Mouse (Mus musculus) hindbrain, embryonic 14.5 days (tissue): Measurements from ENCODE around the gene Rab37. TPM values are rescaled to one million over a fixed set of nuclear protein-coding genes. Genes with fewer than 3 reads are reported as not detected.

ENCODE experiments used
- ATAC-seq: fragments of 200-750 bp; cut with Nextera tagmentation; 2 replicates; pipeline ENCODE4 v1.8.0; 2017; ENCODE audit warnings: moderate number of reproducible peaks, mild to moderate bottlenecking, moderate TSS enrichment, moderate library complexity; ENCODE audit not compliant: low FRiP score
- DNase-seq: peaks from one replicate; pipeline ENCODE4 v3.0.0-alpha.2; 2015; ENCODE audit warnings: low spot score
- H3K27ac ChIP-seq: fragments of 300-500 bp; sonication (generic); 2 replicates; pipeline ENCODE4 v1.5.1; 2014; ENCODE audit warnings: mild to moderate bottlenecking, moderate library complexity
- H3K27me3 ChIP-seq: fragments of 300-500 bp; sonication (generic); 2 replicates; pipeline ENCODE4 v1.6.1; 2014; ENCODE audit warnings: mild to moderate bottlenecking, low read length, mixed read lengths; ENCODE audit not compliant: control insufficient read depth, insufficient read depth
- H3K36me3 ChIP-seq: fragments of 300-500 bp; sonication (generic); replicated peaks from 2 replicates; pipeline ENCODE4 v1.6.1; 2014; ENCODE audit not compliant: control insufficient read depth, insufficient read depth
- H3K4me1 ChIP-seq: fragments of 300-500 bp; sonication (generic); replicated peaks from 2 replicates; pipeline ENCODE4 v1.6.1; 2014; ENCODE audit warnings: antibody characterized with exemption, low read length, mixed read lengths; ENCODE audit not compliant: control insufficient read depth, insufficient read depth
- H3K4me2 ChIP-seq: fragments of 300-500 bp; sonication (generic); replicated peaks from 2 replicates; pipeline ENCODE4 v1.6.1; 2014; ENCODE audit warnings: mild to moderate bottlenecking, moderate library complexity
- H3K4me3 ChIP-seq: fragments of 300-500 bp; sonication (generic); replicated peaks from 2 replicates; pipeline ENCODE4 v1.5.1; 2014; ENCODE audit warnings: mild to moderate bottlenecking, low read length
- H3K9ac ChIP-seq: fragments of 300-500 bp; sonication (generic); 2 replicates; pipeline ENCODE4 v1.6.1; 2014
- H3K9me3 ChIP-seq: fragments of 300-500 bp; sonication (generic); 2 replicates; pipeline ENCODE4 v1.6.1; 2016; ENCODE audit warnings: low read length; ENCODE audit not compliant: control insufficient read depth
- WGBS: fragments of 180-500 bp; shearing (Covaris S2); extraction: QIAGEN DNeasy Blood & Tissue Kit; methylation state at CpG from one replicate; pipeline ENCODE4 v1.1.7; 2014; 5-methylcytosine and 5-hydroxymethylcytosine counted together
- polyA plus RNA-seq: library from polyadenylated mRNA; unstranded; fragments of >200 nt; fragmentation: Nextera tagmentation; extraction: Ambion mirVana; gene quantifications from 2 replicates; pipeline ENCODE4 v1.2.1, GENCODE M21; 2014

Gene Rab37
- polyA plus RNA-seq, 1 experiment from 2014 or later = 0.66 TPM

DNA sequence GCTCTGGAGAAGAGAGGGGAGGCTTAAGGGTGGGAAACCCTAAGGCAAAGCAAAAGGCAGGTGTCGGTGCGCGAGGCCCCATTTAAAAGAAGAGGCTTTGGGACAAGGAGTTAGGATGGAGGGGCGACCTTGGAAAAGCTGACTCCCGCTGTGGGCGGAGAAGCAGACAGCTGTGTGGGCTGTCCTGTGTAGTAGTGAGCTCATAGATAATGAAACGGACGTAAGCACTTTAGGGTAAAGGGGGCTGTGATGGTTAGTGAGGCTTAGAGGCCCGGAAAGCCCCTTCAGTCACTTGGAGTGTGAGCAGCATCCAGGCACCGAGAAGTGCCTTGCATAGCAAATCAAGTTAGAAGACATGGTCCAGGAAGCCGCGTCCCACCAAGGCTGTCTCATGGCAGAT, 96.5 kb downstream of the Rab37 start, which contains the start of gene Nat9:
Gene Nat9, minus strand, starts transcription at position 167 of the 400 bp plus-strand sequence.
- no peaks in the 10 kb centered on the region for H3K27me3 ChIP-seq
- H3K9me3 ChIP-seq = no peaks in the 10 kb centered on the region
- ATAC-seq = peak; percentile 18; the same call in 1 of the 2 replicates
- no peak for DNase-seq
- peaks cover 16% of the 10 kb centered on the region for H3K4me1 ChIP-seq
- peak within 1 kb of the TSS; percentile 76 for H3K27ac ChIP-seq
- peak within 1 kb of the TSS; percentile 60 for H3K9ac ChIP-seq
- peak within 1 kb of the TSS; percentile 54 for H3K4me2 ChIP-seq
- WGBS = 10% methylated on average over 12 of the region's 12 CpGs
- H3K4me3 ChIP-seq = peak within 1 kb of the TSS; percentile 61
- H3K36me3 ChIP-seq = peaks cover 25% of the 10 kb centered on the region

DNA sequence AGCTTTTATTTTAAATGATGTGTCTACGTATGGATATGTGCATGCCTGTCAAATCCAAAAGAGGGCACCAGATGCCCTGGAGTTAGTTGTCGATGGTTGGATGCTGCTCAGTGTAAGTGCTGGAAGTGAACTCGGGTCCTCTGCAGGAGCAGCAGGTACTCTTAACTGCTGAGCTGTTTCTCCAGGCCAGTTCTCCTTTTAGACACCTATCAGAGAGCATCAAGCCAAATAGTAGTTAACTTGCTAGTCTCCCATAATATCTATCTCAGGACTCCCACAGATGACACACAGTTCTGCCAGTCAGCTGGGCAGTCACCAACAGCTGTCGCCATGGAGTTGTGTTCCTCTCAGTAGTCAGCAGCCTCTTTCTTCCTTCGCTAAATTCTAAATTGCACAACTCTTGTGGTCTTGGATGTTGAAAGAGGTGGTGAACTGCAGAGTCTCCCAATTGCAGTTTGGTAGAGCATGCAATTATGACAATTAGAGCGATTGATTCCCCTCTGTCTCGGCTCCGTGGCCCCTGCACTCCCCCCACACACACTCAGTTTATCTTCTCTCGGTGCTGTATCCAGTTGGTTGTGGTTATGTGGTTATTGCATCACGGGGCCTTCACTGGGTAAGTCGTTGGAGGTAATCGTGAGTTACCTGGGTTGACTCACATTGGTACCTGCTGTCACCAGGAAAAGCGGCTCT, 97.5 kb downstream of the Rab37 start:
- Histone ChIP-seq H3K4me3 (no peak overlapping the region; the same call in 1 of the 2 replicates), H3K4me2 (no peak overlapping the region), H3K4me1 (peaks cover 16% of the 10 kb centered on the region), H3K9ac (no peak overlapping the region), H3K9me3 (no peaks in the 10 kb centered on the region), H3K27ac (no peak overlapping the region), H3K27me3 (no peaks in the 10 kb centered on the region), H3K36me3 (peaks cover 25% of the 10 kb centered on the region)
- WGBS = 90% methylated on average over 13 of the region's 13 CpGs
- DNase-seq (no peak), ATAC-seq (no peak)

DNA sequence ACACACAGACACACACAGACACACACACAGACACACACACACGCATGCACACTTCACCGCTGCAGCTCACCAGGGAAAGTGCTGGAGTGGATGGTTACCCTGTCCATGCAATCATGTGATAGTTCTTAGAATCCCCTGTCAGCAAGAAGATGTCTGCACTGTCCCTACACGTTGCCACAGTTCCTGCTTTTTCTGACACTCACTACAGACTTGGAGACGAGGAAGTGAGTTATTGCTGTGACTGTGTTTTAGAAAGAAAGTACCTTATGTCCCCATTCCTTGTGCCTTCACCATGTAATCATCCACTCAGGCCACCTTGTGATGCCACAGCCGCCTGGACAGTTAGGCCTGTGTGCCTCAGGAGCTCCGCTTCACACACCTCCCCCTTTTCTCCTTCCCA, 98.1 kb downstream of the Rab37 start:
- H3K4me1 ChIP-seq = peaks cover 16% of the 10 kb centered on the region
- H3K9me3 ChIP-seq = no peaks in the 10 kb centered on the region
- no peak for DNase-seq
- H3K27me3 ChIP-seq = no peaks in the 10 kb centered on the region
- no peak overlapping the region for H3K9ac ChIP-seq
- no peak overlapping the region for H3K4me3 ChIP-seq
- ATAC-seq = no peak
- 95% methylated on average over 6 of the region's 6 CpGs for WGBS
- H3K4me2 ChIP-seq = no peak overlapping the region
- no peak overlapping the region for H3K27ac ChIP-seq
- peaks cover 25% of the 10 kb centered on the region for H3K36me3 ChIP-seq

DNA sequence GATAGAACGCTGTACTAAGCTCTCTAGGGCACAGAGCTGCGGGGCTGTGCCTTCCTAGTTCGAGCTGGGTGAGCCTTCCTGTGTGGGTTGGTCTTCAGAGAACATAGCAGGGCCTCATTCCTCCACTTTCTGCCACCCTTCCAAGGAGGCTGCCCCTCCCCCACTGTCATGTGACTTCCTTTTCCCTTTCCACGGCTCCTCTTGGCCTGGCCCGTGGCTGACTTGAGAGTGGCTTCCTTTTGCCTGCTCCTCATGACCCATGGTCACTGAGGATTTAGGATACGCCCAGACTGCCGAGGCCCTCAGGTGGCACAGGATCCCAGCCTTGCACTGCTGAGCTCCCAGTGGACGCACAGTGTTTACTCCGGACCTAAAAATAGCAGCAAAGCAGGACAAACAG, 100.9 kb downstream of the Rab37 start:
- no peak overlapping the region for H3K27ac ChIP-seq
- DNase-seq = no peak
- H3K9me3 ChIP-seq = no peaks in the 10 kb centered on the region
- H3K27me3 ChIP-seq = no peaks in the 10 kb centered on the region
- H3K4me3 ChIP-seq = no peak overlapping the region
- 74% methylated on average over 9 of the region's 9 CpGs for WGBS
- H3K4me1 ChIP-seq = peaks cover 7% of the 10 kb centered on the region
- no peak overlapping the region for H3K9ac ChIP-seq
- ATAC-seq = no peak
- peaks cover 33% of the 10 kb centered on the region for H3K36me3 ChIP-seq
- H3K4me2 ChIP-seq = no peak overlapping the region

DNA sequence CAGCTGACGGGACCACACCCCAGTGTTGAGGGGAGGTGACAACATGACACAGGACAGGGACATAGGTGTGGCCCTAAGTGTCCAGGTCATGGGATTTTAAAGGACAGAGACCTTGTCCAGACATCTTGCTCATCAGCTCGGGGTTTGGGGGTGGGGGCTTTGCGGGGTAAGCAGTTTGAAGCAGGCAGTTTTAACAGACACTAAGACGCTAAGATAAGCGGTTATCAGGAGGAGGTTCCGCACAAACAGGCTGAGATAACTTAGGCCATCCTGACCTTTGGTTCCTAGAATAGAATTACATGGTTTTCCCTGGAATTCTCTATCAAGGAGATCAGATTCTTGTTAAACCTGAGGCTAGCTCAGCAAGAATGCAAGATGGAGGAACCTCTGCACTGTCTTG, 103.5 kb downstream of the Rab37 start:
- no peak for DNase-seq
- no peaks in the 10 kb centered on the region for H3K9me3 ChIP-seq
- no peaks in the 10 kb centered on the region for H3K4me1 ChIP-seq
- H3K27ac ChIP-seq = no peak overlapping the region
- no peak overlapping the region for H3K4me2 ChIP-seq
- WGBS = 92% methylated on average over 6 of the region's 6 CpGs
- no peaks in the 10 kb centered on the region for H3K27me3 ChIP-seq
- no peak overlapping the region for H3K4me3 ChIP-seq
- peaks cover 39% of the 10 kb centered on the region for H3K36me3 ChIP-seq
- H3K9ac ChIP-seq = no peak overlapping the region
- ATAC-seq = no peak

DNA sequence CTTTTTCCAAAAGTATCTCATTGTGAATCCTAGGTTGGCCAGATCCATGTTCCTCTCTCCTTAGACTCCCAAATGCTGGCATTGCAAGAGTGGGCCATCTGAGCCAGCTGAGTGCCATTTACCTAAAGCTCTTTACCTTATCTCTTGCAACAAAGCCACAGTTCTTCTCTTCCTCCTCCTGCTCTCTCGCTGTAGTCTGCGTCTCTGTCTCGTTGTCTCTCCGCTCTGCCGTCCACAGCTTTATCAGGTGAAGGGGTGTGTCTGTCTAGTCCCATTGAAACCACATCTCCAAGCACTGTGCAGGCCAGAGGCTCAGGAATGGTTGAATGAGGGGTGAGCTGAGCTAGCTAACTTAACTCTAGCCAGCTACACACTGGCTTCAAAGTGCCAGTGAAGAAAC, 104.7 kb downstream of the Rab37 start:
- Histone ChIP-seq H3K9me3 (no peaks in the 10 kb centered on the region), H3K27me3 (no peaks in the 10 kb centered on the region), H3K4me2 (no peak overlapping the region), H3K9ac (no peak overlapping the region), H3K4me1 (no peaks in the 10 kb centered on the region), H3K4me3 (no peak overlapping the region), H3K27ac (no peak overlapping the region), H3K36me3 (peaks cover 39% of the 10 kb centered on the region)
- WGBS = 94% methylated on average over 5 of the region's 5 CpGs
- ATAC-seq (no peak), DNase-seq (no peak)

DNA sequence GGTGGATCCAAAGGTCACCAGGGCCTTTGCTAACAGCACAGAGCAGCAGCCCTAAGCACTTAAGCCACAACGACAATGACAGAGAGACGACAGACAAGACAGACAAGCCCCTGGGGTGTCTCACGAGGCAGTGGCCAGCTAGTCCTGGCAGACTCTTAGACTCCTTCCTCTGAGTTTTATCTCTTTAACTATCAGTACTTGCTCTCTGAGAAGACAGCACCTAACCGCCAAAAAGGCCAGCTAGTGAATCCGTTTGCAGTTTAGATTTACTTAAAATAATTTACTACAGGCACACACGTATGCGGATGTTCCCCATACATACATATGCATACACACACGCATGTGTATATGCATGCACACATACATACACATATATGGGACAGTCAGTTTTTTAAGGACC, 106.3 kb downstream of the Rab37 start:
- H3K4me1 ChIP-seq = no peaks in the 10 kb centered on the region
- H3K9me3 ChIP-seq = no peaks in the 10 kb centered on the region
- no peaks in the 10 kb centered on the region for H3K27me3 ChIP-seq
- WGBS = 80% methylated on average over 8 of the region's 8 CpGs
- H3K36me3 ChIP-seq = peaks cover 35% of the 10 kb centered on the region
- DNase-seq = no peak
- no peak for ATAC-seq
- no peak overlapping the region for H3K27ac ChIP-seq
- H3K4me3 ChIP-seq = no peak overlapping the region
- no peak overlapping the region for H3K4me2 ChIP-seq
- H3K9ac ChIP-seq = no peak overlapping the region

DNA sequence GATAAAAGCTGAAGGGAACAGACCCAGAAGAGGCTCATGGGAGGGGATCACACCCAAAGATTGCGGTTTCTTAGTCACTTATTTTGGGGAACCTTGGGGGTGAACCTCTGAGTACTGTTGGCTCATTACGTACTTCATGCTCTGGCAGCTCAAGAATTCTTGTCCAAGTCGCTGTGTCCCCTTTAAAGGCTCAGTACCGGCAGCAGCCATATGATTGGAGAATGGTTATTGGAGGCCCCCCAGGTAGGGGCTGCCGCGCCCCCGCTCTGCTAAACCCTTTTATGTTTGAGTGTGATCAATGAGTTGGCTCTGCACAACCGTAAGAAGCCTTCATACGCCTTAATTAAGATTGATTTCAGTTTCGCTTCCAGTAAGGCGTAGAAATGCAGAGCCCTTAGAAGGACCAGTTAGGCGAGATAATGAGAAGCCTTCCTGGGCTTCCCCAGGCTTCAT, 107.7 kb downstream of the Rab37 start:
- DNase-seq = no peak
- Histone ChIP-seq H3K9me3 (no peaks in the 10 kb centered on the region), H3K36me3 (peaks cover 45% of the 10 kb centered on the region), H3K27ac (no peak overlapping the region), H3K9ac (no peak overlapping the region), H3K27me3 (no peaks in the 10 kb centered on the region), H3K4me1 (no peaks in the 10 kb centered on the region), H3K4me2 (no peak overlapping the region), H3K4me3 (no peak overlapping the region)
- 40% methylated on average over 12 of the region's 12 CpGs for WGBS
- ATAC-seq = no peak

DNA sequence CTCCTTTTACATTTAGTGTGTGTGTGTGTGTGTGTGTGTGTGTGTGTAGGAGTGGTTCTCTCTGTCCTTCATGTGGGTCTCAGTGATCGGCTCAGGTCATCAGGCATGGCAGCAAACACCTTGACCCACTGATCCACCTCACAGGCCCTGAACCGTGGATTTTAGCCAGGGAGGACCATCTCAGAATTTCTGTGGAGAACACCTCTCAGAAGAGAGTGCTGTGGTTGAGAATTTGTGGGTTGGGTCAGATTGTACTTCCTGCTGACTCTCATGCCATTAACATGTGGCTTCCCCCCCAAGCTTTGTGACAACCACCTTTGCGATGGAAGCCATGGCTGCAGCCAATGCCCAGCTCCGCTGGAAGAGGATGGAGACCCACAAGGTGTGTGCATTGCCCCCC, 109.3 kb downstream of the Rab37 start:
- peaks cover 51% of the 10 kb centered on the region for H3K36me3 ChIP-seq
- 92% methylated on average over 4 of the region's 4 CpGs for WGBS
- no peak overlapping the region for H3K4me2 ChIP-seq
- ATAC-seq (no peak), DNase-seq (no peak)
- H3K4me1 ChIP-seq = no peaks in the 10 kb centered on the region
- no peaks in the 10 kb centered on the region for H3K9me3 ChIP-seq
- H3K9ac ChIP-seq = no peak overlapping the region
- H3K4me3 ChIP-seq = no peak overlapping the region
- H3K27me3 ChIP-seq = no peaks in the 10 kb centered on the region
- H3K27ac ChIP-seq = no peak overlapping the region
